Comparison of ENCODE assay signal across 19 mouse cellular contexts in the genomic region with DNA sequence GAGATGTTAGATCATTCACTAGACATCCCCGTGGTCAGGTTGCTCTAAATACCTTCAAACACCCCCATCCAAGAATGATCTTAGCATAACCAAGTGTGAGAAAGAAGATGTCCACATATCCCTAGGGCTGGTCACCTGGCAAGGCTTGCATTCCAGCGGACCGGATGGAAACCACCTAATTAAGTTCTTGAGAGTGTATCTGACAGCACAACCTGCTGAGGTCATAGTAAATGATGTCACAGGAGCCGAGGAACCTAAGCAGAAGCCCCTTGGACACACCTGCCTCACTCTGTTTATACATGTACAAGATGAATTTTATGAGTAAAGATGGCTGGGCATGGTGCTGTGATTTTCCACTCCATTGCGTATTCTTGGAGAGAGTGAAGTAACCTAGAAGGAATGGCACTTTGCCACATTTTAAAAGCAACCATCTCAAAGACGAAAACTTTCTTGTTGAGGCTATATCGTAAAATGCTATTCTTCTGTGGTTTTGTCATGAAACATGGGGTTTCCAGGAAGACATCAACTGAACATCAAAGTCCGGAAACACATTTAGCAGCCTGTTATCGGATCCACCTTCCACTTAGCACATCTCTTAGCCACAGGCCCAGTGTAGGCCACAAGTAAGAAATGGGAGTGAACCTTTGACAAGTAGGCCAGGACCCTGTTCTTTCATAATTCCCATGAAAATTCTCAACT. TPM values are rescaled to one million over a fixed set of nuclear protein-coding genes. Genes with fewer than 3 reads are reported as not detected.
DNase-seq lines count a peak whose midpoint lies in the region; ATAC-seq and TF ChIP-seq lines count a peak whose summit lies in the region.
"Had no signal": no experiment of that assay in that cellular context is flagged by ENCODE, and none has a peak within 500 bp of the region (broad histone marks: within the 10 kb centered on the region; RNA-seq: fewer than 3 reads in every experiment).

No protein-coding gene starts in this region.

- 56% methylated on average over 9 of the region's 9 CpGs for WGBS in liver, embryonic 14.5 days (ENCODE audit: insufficient replicate concordance)

- H3K36me3 ChIP-seq in liver, embryonic 14.5 days (replicated peaks; ENCODE audit: control insufficient read depth, insufficient read depth, low read depth) = no peaks in the 10 kb centered on the region
- H3K36me3 ChIP-seq: limb, embryonic 12.5 days; midbrain, embryonic 15.5 days had no signal

- ATAC-seq in liver, embryonic 14.5 days (ENCODE audit: insufficient read depth) = no peak
- ATAC-seq: forebrain, embryonic 13.5 days; hindbrain, embryonic 16.5 days; midbrain, embryonic 15.5 days; Patski had no signal

- no peak overlapping the region for H3K27ac ChIP-seq in liver, embryonic 14.5 days
- H3K27ac ChIP-seq: forebrain, embryonic 13.5 days; limb, embryonic 12.5 days; midbrain, embryonic 15.5 days had no signal

- H3K4me1 ChIP-seq in liver, embryonic 14.5 days (replicated peaks; ENCODE audit: control insufficient read depth in 2 of 2, insufficient read depth in 2 of 2, low read length in 1 of 2) = peaks cover 0 to 4% of the 10 kb centered on the region in 2 experiments; a peak in 1 of 4 replicates
- H3K4me1 ChIP-seq: limb, embryonic 12.5 days; midbrain, embryonic 15.5 days had no signal

- TF ChIP-seq CTCF in liver, embryonic 14.5 days (IDR thresholded peaks at IDR 0.05; ENCODE audit: low read depth) = no peak

- no peak overlapping the region for H3K9ac ChIP-seq in liver, embryonic 14.5 days (replicated peaks)
- H3K9ac ChIP-seq: forebrain, embryonic 13.5 days; limb, embryonic 12.5 days; lung, embryonic 14.5 days; midbrain, embryonic 15.5 days had no signal

- peak; percentile 13 for DNase-seq in thymus, postnatal 14 days
- DNase-seq in thymus, postnatal 36 days = no peak
- DNase-seq in MEL-GATA-1-ER (ENCODE audit: extremely low read depth, low read depth) = peak; percentile 63
- no peak for DNase-seq in liver, embryonic 14.5 days (ENCODE audit: low read depth in 3 of 3, low spot score in 3 of 3)
- no peak for DNase-seq in layer of hippocampus, adult 18-20 months (ENCODE audit: low spot score in 2 of 2)
- no peak for DNase-seq in kidney, postnatal 25 days
- DNase-seq in left cerebral cortex, postnatal 25 days (ENCODE audit: low spot score in 2 of 2) = no peak
- DNase-seq: cerebellum, postnatal 14 days; heart, postnatal 4 days; kidney, adult 18-20 months; kidney, postnatal 14 days; layer of hippocampus, adult 9-11 months; lung, embryonic 14.5 days; lung, postnatal 4 days had no signal

- no peaks in the 10 kb centered on the region for H3K27me3 ChIP-seq in liver, embryonic 14.5 days (ENCODE audit: control insufficient read depth, insufficient read depth, low read length)
- H3K27me3 ChIP-seq: forebrain, embryonic 13.5 days; limb, embryonic 12.5 days; midbrain, embryonic 15.5 days; Patski had no signal

- H3K9me3 ChIP-seq in liver, embryonic 14.5 days (ENCODE audit: control insufficient read depth, low read length) = no peaks in the 10 kb centered on the region
- H3K9me3 ChIP-seq: forebrain, embryonic 13.5 days; limb, embryonic 12.5 days; midbrain, embryonic 15.5 days had no signal

- no peak overlapping the region for H3K4me2 ChIP-seq in liver, embryonic 14.5 days (ENCODE audit: low read depth)
- H3K4me2 ChIP-seq: forebrain, embryonic 13.5 days; limb, embryonic 12.5 days; lung, embryonic 14.5 days; midbrain, embryonic 15.5 days had no signal

- intact Hi-C loops in left cerebral cortex, postnatal 25 days (cut with DNase I) = no loop called here

- H3K4me3 ChIP-seq in liver, embryonic 14.5 days (ENCODE audit: insufficient read depth in 1 of 2, low read depth in 2 of 2, low read length in 2 of 2) = no peak overlapping the region
- H3K4me3 ChIP-seq: forebrain, embryonic 13.5 days; limb, embryonic 12.5 days; midbrain, embryonic 15.5 days had no signal

- TF ChIP-seq EP300 in liver, embryonic 14.5 days (IDR thresholded peaks at IDR 0.05; ENCODE audit: low read depth) = 0 out of 2 replicates have a peak, but pooled peaks have one; percentile 12

RNA-seq across cellular contexts. Expression of gene F2rl2, which starts 16.1 kb away (rescaled TPM):
- polyA plus RNA-seq in liver, embryonic 14.5 days (2012; rRNA removed) = 7.9 and 10.9 TPM in 2 replicates
- polyA plus RNA-seq in liver, embryonic 14.5 days (2014; fragmentation: Nextera tagmentation; extraction: Ambion mirVana) = 10.7 and 13.3 TPM in 2 replicates
- total RNA-seq in layer of hippocampus, adult 18-20 months (2021) = under 1 TPM; 0.32 to 0.38 TPM
- 1 to 10 TPM; 1.1 to 1.5 TPM for total RNA-seq in left cerebral cortex, postnatal 25 days (2021)
- polyA plus RNA-seq: Patski had no signal

Comparison
In these comparisons a context has a peak if more than half of its experiments do, and no peak if none do; other contexts are left out.
1. DNase-seq: peak in thymus, postnatal 14 days (single experiment) and MEL-GATA-1-ER (single experiment); none in thymus, postnatal 36 days (0 of 2), liver, embryonic 14.5 days (0 of 3), layer of hippocampus, adult 18-20 months (0 of 2), kidney, postnatal 25 days (0 of 2) and left cerebral cortex, postnatal 25 days (0 of 2).